Mouse (Mus musculus) retina, adult 2 months (tissue): ENCODE measurements at regions not wholly inside any gene's neighbourhood (a gene's known extent, or its start where the extent isn't known, plus 50 kb on each side); places are given as distances from the start of the nearest gene placed in this dataset.

Experiments
- DNase-seq: peaks from one replicate; pipeline ENCODE4 v3.0.0-alpha.2; 2012; ENCODE audit warnings: low read depth, low spot score

GRCm38 (mm10) chr10:97383881-97384280 is 95.5 kb upstream of the Dcn start:
- DNase-seq, result no peak

- DNase-seq, result no peak
Measured at GRCm38 (mm10) chr10:97387196-97387876, 92.1 kb upstream of the Dcn start.

GRCm38 (mm10) chr10:97389647-97390590 is 89.5 kb upstream of the Dcn start:
- no peak for DNase-seq

GRCm38 (mm10) chr10:97397062-97397771 is 82.2 kb upstream of the Dcn start:
- DNase-seq, result no peak

- no peak for DNase-seq
Measured at GRCm38 (mm10) chr10:97397896-97398295, 81.5 kb upstream of the Dcn start.

- no peak for DNase-seq
Measured at GRCm38 (mm10) chr10:97402524-97402923, 76.9 kb upstream of the Dcn start.

- no peak for DNase-seq
Measured at GRCm38 (mm10) chr10:97404076-97404787, 75.2 kb upstream of the Dcn start.

GRCm38 (mm10) chr10:97409181-97409581 is 70.2 kb upstream of the Dcn start:
- DNase-seq, result no peak

GRCm38 (mm10) chr10:97409909-97410308 is 69.5 kb upstream of the Dcn start:
- no peak for DNase-seq

GRCm38 (mm10) chr10:97422579-97422978 is 56.8 kb upstream of the Dcn start:
- DNase-seq, result no peak

GRCm38 (mm10) chr10:97423039-97423700 is 56.2 kb upstream of the Dcn start:
- no peak for DNase-seq
